Mouse (Mus musculus): ENCODE measurements around the gene Emx2. TPM values are rescaled to one million over a fixed set of nuclear protein-coding genes. Genes with fewer than 3 reads are reported as not detected.
A peak's percentile ranks its signal among the peaks of the same experiment; 100 is the strongest.

Gene Emx2
- polyA plus RNA-seq, 1 experiment from 2014 or later: not detected

GRCm38 (mm10) chr19:59465281-59465680 is 7.1 kb downstream of the Emx2 start:
- ATAC-seq (ENCODE audit: low read depth): no peak
- Histone ChIP-seq H3K27ac (replicated peaks) (no peak overlapping the region), H3K27me3 (peaks cover 100% of the 10 kb centered on the region), H3K9ac (no peak overlapping the region), H3K4me3 (no peak overlapping the region), H3K36me3 (no peaks in the 10 kb centered on the region), H3K4me2 (no peak overlapping the region), H3K9me3 (no peaks in the 10 kb centered on the region), H3K4me1 (replicated peaks) (peaks cover 28% of the 10 kb centered on the region)
- 10% methylated on average over 2 of the region's 2 CpGs for WGBS

- ATAC-seq (ENCODE audit: low read depth): no peak
- Histone ChIP-seq H3K9me3 (no peaks in the 10 kb centered on the region), H3K27ac (replicated peaks) (no peak overlapping the region), H3K4me2 (no peak overlapping the region), H3K4me3 (no peak overlapping the region), H3K27me3 (peaks cover 100% of the 10 kb centered on the region), H3K9ac (no peak overlapping the region), H3K36me3 (no peaks in the 10 kb centered on the region), H3K4me1 (replicated peaks) (peaks cover 34% of the 10 kb centered on the region)
- 2% methylated on average over 10 of the region's 10 CpGs for WGBS
These were observed 7.7 kb downstream of the Emx2 start for GRCm38 (mm10) chr19:59465751-59466410.

- peaks cover 100% of the 10 kb centered on the region for H3K27me3 ChIP-seq
- H3K9me3 ChIP-seq: no peaks in the 10 kb centered on the region
- H3K4me1 ChIP-seq (replicated peaks): peaks cover 40% of the 10 kb centered on the region
- 0% methylated on average over 6 of the region's 6 CpGs for WGBS
- no peak overlapping the region for H3K4me3 ChIP-seq
- H3K4me2 ChIP-seq: no peak overlapping the region
- H3K36me3 ChIP-seq: no peaks in the 10 kb centered on the region
- no peak overlapping the region for H3K27ac ChIP-seq (replicated peaks)
- no peak for ATAC-seq (ENCODE audit: low read depth)
- H3K9ac ChIP-seq: no peak overlapping the region
These were observed 8.3 kb downstream of the Emx2 start for GRCm38 (mm10) chr19:59466417-59466937.

- Histone ChIP-seq H3K9me3 (no peaks in the 10 kb centered on the region), H3K9ac (no peak overlapping the region), H3K36me3 (no peaks in the 10 kb centered on the region), H3K4me3 (no peak overlapping the region), H3K27me3 (peaks cover 100% of the 10 kb centered on the region), H3K4me1 (replicated peaks) (peaks cover 40% of the 10 kb centered on the region), H3K4me2 (no peak overlapping the region), H3K27ac (replicated peaks) (no peak overlapping the region)
- ATAC-seq (ENCODE audit: low read depth): no peak
- 1% methylated on average over 19 of the region's 19 CpGs for WGBS
These were observed 8.8 kb downstream of the Emx2 start for GRCm38 (mm10) chr19:59467016-59467412.

- ATAC-seq (ENCODE audit: low read depth): no peak
- Histone ChIP-seq H3K27me3 (peaks cover 100% of the 10 kb centered on the region), H3K4me3 (no peak overlapping the region), H3K4me2 (no peak overlapping the region), H3K9me3 (no peaks in the 10 kb centered on the region), H3K9ac (no peak overlapping the region), H3K27ac (replicated peaks) (no peak overlapping the region), H3K4me1 (replicated peaks) (peaks cover 40% of the 10 kb centered on the region), H3K36me3 (no peaks in the 10 kb centered on the region)
- under 1% methylated on average over 23 of the region's 23 CpGs for WGBS
These were observed 9.4 kb downstream of the Emx2 start for GRCm38 (mm10) chr19:59467413-59468064.

GRCm38 (mm10) chr19:59468065-59468810 is 10.1 kb downstream of the Emx2 start:
- no peak overlapping the region for H3K4me3 ChIP-seq
- H3K4me2 ChIP-seq: no peak overlapping the region
- peaks cover 100% of the 10 kb centered on the region for H3K27me3 ChIP-seq
- no peak overlapping the region for H3K27ac ChIP-seq (replicated peaks)
- no peak overlapping the region for H3K9ac ChIP-seq
- peaks cover 40% of the 10 kb centered on the region for H3K4me1 ChIP-seq (replicated peaks)
- ATAC-seq (ENCODE audit: low read depth): no peak
- H3K9me3 ChIP-seq: no peaks in the 10 kb centered on the region
- WGBS: 4% methylated on average over 25 of the region's 27 CpGs
- H3K36me3 ChIP-seq: no peaks in the 10 kb centered on the region

GRCm38 (mm10) chr19:59469035-59469949 is 11.1 kb downstream of the Emx2 start:
- Histone ChIP-seq H3K36me3 (no peaks in the 10 kb centered on the region), H3K4me1 (replicated peaks) (peaks cover 40% of the 10 kb centered on the region), H3K4me2 (peak overlapping the region; percentile 49), H3K9ac (no peak overlapping the region), H3K4me3 (peak overlapping the region; percentile 22), H3K27me3 (peaks cover 98% of the 10 kb centered on the region), H3K27ac (replicated peaks) (no peak overlapping the region), H3K9me3 (no peaks in the 10 kb centered on the region)
- peak; percentile 66 for ATAC-seq (ENCODE audit: low read depth)
- 1% methylated on average over 35 of the region's 35 CpGs for WGBS

- no peak overlapping the region for H3K27ac ChIP-seq (replicated peaks)
- ATAC-seq (ENCODE audit: low read depth): peak; percentile 21; the same call in 1 of the 2 replicates
These were observed 12.0 kb downstream of the Emx2 start for GRCm38 (mm10) chr19:59470074-59470630.

GRCm38 (mm10) chr19:59470913-59471312 is 12.7 kb downstream of the Emx2 start:
- WGBS: 2% methylated on average over 13 of the region's 13 CpGs
- Histone ChIP-seq H3K9ac (no peak overlapping the region), H3K27ac (replicated peaks) (no peak overlapping the region), H3K36me3 (no peaks in the 10 kb centered on the region), H3K4me3 (0 out of 2 replicates have a peak overlapping the region, but pooled peaks have one; percentile 3), H3K9me3 (no peaks in the 10 kb centered on the region), H3K4me2 (peak overlapping the region; percentile 33), H3K27me3 (peaks cover 96% of the 10 kb centered on the region), H3K4me1 (replicated peaks) (peaks cover 40% of the 10 kb centered on the region)
- no peak for ATAC-seq (ENCODE audit: low read depth)

More at GRCm38 (mm10) chr19:59470074-59470630, 12.0 kb downstream of the Emx2 start:
- Histone ChIP-seq H3K27me3 (peaks cover 96% of the 10 kb centered on the region), H3K4me2 (no peak overlapping the region), H3K9me3 (no peaks in the 10 kb centered on the region), H3K4me3 (no peak overlapping the region), H3K4me1 (replicated peaks) (peaks cover 40% of the 10 kb centered on the region), H3K9ac (no peak overlapping the region), H3K36me3 (no peaks in the 10 kb centered on the region)
- 6% methylated on average over 11 of the region's 11 CpGs for WGBS

GRCm38 (mm10) chr19:59472844-59473243 is 14.7 kb downstream of the Emx2 start:
- 91% methylated on average over 2 of the region's 2 CpGs for WGBS
- Histone ChIP-seq H3K9me3 (no peaks in the 10 kb centered on the region), H3K4me3 (no peak overlapping the region), H3K9ac (no peak overlapping the region), H3K4me2 (no peak overlapping the region), H3K27me3 (peaks cover 77% of the 10 kb centered on the region), H3K27ac (replicated peaks) (no peak overlapping the region), H3K4me1 (replicated peaks) (peaks cover 31% of the 10 kb centered on the region), H3K36me3 (no peaks in the 10 kb centered on the region)
- ATAC-seq (ENCODE audit: low read depth): no peak

- no peak overlapping the region for H3K4me2 ChIP-seq
- no peak for ATAC-seq (ENCODE audit: low read depth)
- H3K9me3 ChIP-seq: no peaks in the 10 kb centered on the region
- peaks cover 10% of the 10 kb centered on the region for H3K27me3 ChIP-seq
- 79% methylated on average over 3 of the region's 3 CpGs for WGBS
- H3K9ac ChIP-seq: no peak overlapping the region
- H3K4me3 ChIP-seq: no peak overlapping the region
- no peak overlapping the region for H3K27ac ChIP-seq (replicated peaks)
- no peaks in the 10 kb centered on the region for H3K36me3 ChIP-seq
- H3K4me1 ChIP-seq (replicated peaks): no peaks in the 10 kb centered on the region
These were observed 21.7 kb downstream of the Emx2 start for GRCm38 (mm10) chr19:59479912-59480311.
